Mouse (Mus musculus) lung, postnatal 0 days (tissue): ENCODE measurements around the gene Pfas.

Experiments used
- CTCF ChIP-seq: IDR thresholded peaks from 2 replicates; pipeline ENCODE4 v1.5.1; 2016; ENCODE audit warnings: antibody characterized with exemption, mild to moderate bottlenecking
- EP300 ChIP-seq: IDR thresholded peaks from 2 replicates; pipeline ENCODE4 v1.6.1; 2016; ENCODE audit warnings: antibody characterized with exemption, mild to moderate bottlenecking, control low read depth

DNA sequence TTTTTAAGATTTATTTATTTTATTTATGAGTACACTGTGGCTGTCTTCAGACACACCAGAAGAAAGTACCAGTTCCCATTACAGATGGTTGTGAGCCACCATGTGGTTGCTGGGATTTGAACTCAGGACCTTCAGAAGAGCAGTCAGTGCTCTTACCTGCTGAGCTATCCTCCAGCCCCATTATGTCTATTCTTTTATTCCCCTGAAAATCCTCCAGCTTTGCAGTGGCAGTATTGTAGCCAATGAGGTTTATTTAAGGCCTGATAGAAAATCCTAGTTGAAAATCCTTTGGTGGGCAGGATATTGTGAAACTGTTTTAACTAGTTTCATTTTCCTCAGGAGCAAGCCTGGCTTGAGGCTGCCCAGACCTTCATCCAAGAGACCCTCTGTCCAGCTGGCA, 12.4 kb upstream of the Pfas start:
- TF ChIP-seq CTCF (no peak), EP300 (no peak)
